ENCODE assay signal across 17 mouse cellular contexts in genomic region chr8:118290266-118290665, GRCm38 (mm10). TPM values are rescaled to one million over a fixed set of nuclear protein-coding genes. Genes with fewer than 3 reads are reported as not detected.
DNase-seq lines count a peak whose midpoint lies in the region; ATAC-seq and TF ChIP-seq lines count a peak whose summit lies in the region.
"Had no signal": no experiment of that assay in that cellular context is flagged by ENCODE, and none has a peak within 500 bp of the region (broad histone marks: within the 10 kb centered on the region; RNA-seq: fewer than 3 reads in every experiment).

No protein-coding gene starts in this region.

- H3K27me3 ChIP-seq in hindbrain, embryonic 10.5 days (ENCODE audit: insufficient read depth, poor library complexity, severe bottlenecking) = peaks cover 31% of the 10 kb centered on the region
- H3K27me3 ChIP-seq in hindbrain, embryonic 12.5 days = peaks cover 16% of the 10 kb centered on the region
- H3K27me3 ChIP-seq in thymus, adult 2 months (ENCODE audit: control insufficient read depth, insufficient read depth, low read length) = no peaks in the 10 kb centered on the region

- peaks cover 22% of the 10 kb centered on the region for H3K4me1 ChIP-seq in hindbrain, embryonic 10.5 days (replicated peaks)
- H3K4me1 ChIP-seq in hindbrain, embryonic 12.5 days = peaks cover 19% of the 10 kb centered on the region
- H3K4me1 ChIP-seq in brown adipose tissue, adult 24 weeks (ENCODE audit: control insufficient read depth, insufficient read depth, insufficient read length, low read length) = peaks cover 13% of the 10 kb centered on the region
- H3K4me1 ChIP-seq in thymus, adult 2 months (replicated peaks; ENCODE audit: control insufficient read depth, insufficient read depth, low read length) = no peaks in the 10 kb centered on the region

- 64% methylated on average over 6 of the region's 6 CpGs for WGBS in hindbrain, embryonic 10.5 days
- 60% methylated on average over 6 of the region's 6 CpGs for WGBS in hindbrain, embryonic 12.5 days
- 76% methylated on average over 6 of the region's 6 CpGs for WGBS in thymus, adult 2 months

- no peak for ATAC-seq in hindbrain, embryonic 12.5 days (ENCODE audit: low FRiP score)
- ATAC-seq: liver, postnatal 0 days; midbrain, embryonic 13.5 days had no signal

- H3K27ac ChIP-seq in hindbrain, embryonic 10.5 days = 0 out of 2 replicates have a peak overlapping the region, but pooled peaks have one; percentile 9
- H3K27ac ChIP-seq in hindbrain, embryonic 12.5 days = no peak overlapping the region
- H3K27ac ChIP-seq in brown adipose tissue, adult 24 weeks (replicated peaks; ENCODE audit: low read depth, low read length) = peak overlapping the region; percentile 95
- H3K27ac ChIP-seq in thymus, adult 2 months (ENCODE audit: control insufficient read depth, insufficient read depth, low read length) = no peak overlapping the region
- H3K27ac ChIP-seq: embryonic facial prominence, embryonic 12.5 days; forebrain, embryonic 10.5 days; limb, embryonic 13.5 days; midbrain, embryonic 13.5 days had no signal

- H3K36me3 ChIP-seq in hindbrain, embryonic 10.5 days = no peaks in the 10 kb centered on the region
- no peaks in the 10 kb centered on the region for H3K36me3 ChIP-seq in hindbrain, embryonic 12.5 days
- H3K36me3 ChIP-seq in thymus, adult 2 months (ENCODE audit: control insufficient read depth, insufficient read depth, low read length) = no peaks in the 10 kb centered on the region
- H3K36me3 ChIP-seq: embryonic facial prominence, embryonic 12.5 days; forebrain, embryonic 10.5 days; limb, embryonic 13.5 days; midbrain, embryonic 13.5 days had no signal

- no peak overlapping the region for H3K4me2 ChIP-seq in hindbrain, embryonic 12.5 days (replicated peaks)
- H3K4me2 ChIP-seq: embryonic facial prominence, embryonic 12.5 days; limb, embryonic 13.5 days; midbrain, embryonic 13.5 days had no signal

- no peak overlapping the region for H3K4me3 ChIP-seq in hindbrain, embryonic 10.5 days
- H3K4me3 ChIP-seq in hindbrain, embryonic 12.5 days = no peak overlapping the region
- no peak overlapping the region for H3K4me3 ChIP-seq in brown adipose tissue, adult 24 weeks (ENCODE audit: insufficient read depth, low read depth, low read length)
- H3K4me3 ChIP-seq in thymus, adult 2 months (ENCODE audit: control insufficient read depth, insufficient read depth, low read length) = no peak overlapping the region
- H3K4me3 ChIP-seq: embryonic facial prominence, embryonic 12.5 days; forebrain, embryonic 10.5 days; limb, embryonic 13.5 days; midbrain, embryonic 13.5 days had no signal

- H3K9ac ChIP-seq in hindbrain, embryonic 12.5 days = no peak overlapping the region
- H3K9ac ChIP-seq: embryonic facial prominence, embryonic 12.5 days; limb, embryonic 13.5 days; liver, postnatal 0 days; midbrain, embryonic 13.5 days had no signal

- no peak for TF ChIP-seq CTCF in thymus, adult 2 months (IDR thresholded peaks at IDR 0.05; ENCODE audit: borderline replicate concordance, control insufficient read depth, extremely low read depth, insufficient read depth, low read length, poor library complexity)

- H3K9me3 ChIP-seq in hindbrain, embryonic 10.5 days = no peaks in the 10 kb centered on the region
- H3K9me3 ChIP-seq in hindbrain, embryonic 12.5 days (replicated peaks) = no peaks in the 10 kb centered on the region
- H3K9me3 ChIP-seq: embryonic facial prominence, embryonic 12.5 days; forebrain, embryonic 10.5 days; limb, embryonic 13.5 days; midbrain, embryonic 13.5 days had no signal

- no peak for TF ChIP-seq POLR2A in thymus, adult 2 months (IDR thresholded peaks at IDR 0.05; ENCODE audit: control insufficient read depth, extremely low read depth, insufficient read depth, low read length, poor library complexity)

- intact Hi-C loops in heart, postnatal 10 days (cut with DNase I) = no loop called here

- no peak for DNase-seq in hindbrain, embryonic 10.5 days (ENCODE audit: low spot score)
- DNase-seq in 3134 (ENCODE audit: extremely low read depth, insufficient read length, low spot score) = peak; percentile 69
- peak; percentile 72 to 73 for DNase-seq in heart, postnatal 10 days
- DNase-seq in kidney, adult 11 months = no peak
- no peak for DNase-seq in thymus, adult 2 months
- no peak for DNase-seq in retina, postnatal 1 day
- DNase-seq: adrenal gland, postnatal 36 days; cerebellum, postnatal 36 days; kidney, adult 2 months; liver, postnatal 0 days had no signal

RNA-seq across cellular contexts. Expression of gene Cdh13, which starts 6.7 kb away (rescaled TPM):
- polyA plus RNA-seq in hindbrain, embryonic 10.5 days (2016; fragmentation: Nextera tagmentation; extraction: Ambion mirVana) = 5.2 and 8.5 TPM in 2 replicates
- polyA plus RNA-seq in hindbrain, embryonic 12.5 days (2016; fragmentation: Nextera tagmentation; extraction: Ambion mirVana) = 21.2 and 25.7 TPM in 2 replicates
- polyA plus RNA-seq in brown adipose tissue, adult 24 weeks (2012; ENCODE audit: insufficient read depth, insufficient read length, missing spikeins) = 30.7 and 35.6 TPM in 2 replicates
- 100 to 1,000 TPM; 217 to 231 TPM for total RNA-seq in heart, postnatal 10 days (2021)
- polyA plus RNA-seq in thymus, adult 2 months (2012; rRNA removed) = 5.0 and 12.5 TPM in 2 replicates
- total RNA-seq: MEL had no signal

Comparison
In these comparisons a context has a peak if more than half of its experiments do, and no peak if none do; other contexts are left out.
1. H3K27ac ChIP-seq: peak in hindbrain, embryonic 10.5 days (single experiment) and brown adipose tissue, adult 24 weeks (single experiment); none in hindbrain, embryonic 12.5 days (single experiment) and thymus, adult 2 months (single experiment).
2. DNase-seq: peak in 3134 (single experiment) and heart, postnatal 10 days (2 of 2); none in hindbrain, embryonic 10.5 days (single experiment), kidney, adult 11 months (single experiment), thymus, adult 2 months (single experiment) and retina, postnatal 1 day (single experiment).